Mouse (Mus musculus) limb, embryonic 14.5 days (tissue): Measurements from ENCODE around the gene Slc12a7. TPM values are rescaled to one million over a fixed set of nuclear protein-coding genes. Genes with fewer than 3 reads are reported as not detected.
A peak's percentile ranks its signal among the peaks of the same experiment; 100 is the strongest.

ENCODE experiments used
- ATAC-seq: fragments of 200-750 bp; cut with Nextera tagmentation; 2 replicates; pipeline ENCODE4 v1.8.0; 2017; ENCODE audit warnings: low read depth, moderate number of reproducible peaks, moderate TSS enrichment; ENCODE audit not compliant: low FRiP score
- DNase-seq: peaks from one replicate; pipeline ENCODE4 v3.0.0-alpha.2; 2015; ENCODE audit warnings: low spot score
- H3K27ac ChIP-seq: fragments of 300-500 bp; sonication (generic); replicated peaks from 2 replicates; pipeline ENCODE4 v1.5.1; 2014; ENCODE audit warnings: low read depth, mild to moderate bottlenecking, low read length, moderate library complexity, mixed read lengths
- H3K27me3 ChIP-seq: fragments of 300-500 bp; sonication (generic); 2 replicates; pipeline ENCODE4 v1.6.1; 2014; ENCODE audit warnings: low read length, mixed read lengths; ENCODE audit not compliant: control insufficient read depth, insufficient read depth
- H3K36me3 ChIP-seq: fragments of 300-500 bp; sonication (generic); 2 replicates; pipeline ENCODE4 v1.6.1; 2014; ENCODE audit warnings: mild to moderate bottlenecking, low read length, moderate library complexity, mixed read lengths; ENCODE audit not compliant: control insufficient read depth, insufficient read depth
- H3K4me1 ChIP-seq: fragments of 300-500 bp; sonication (generic); 2 replicates; pipeline ENCODE4 v1.6.1; 2014; ENCODE audit warnings: antibody characterized with exemption, low read length, mixed read lengths; ENCODE audit not compliant: control insufficient read depth, insufficient read depth
- H3K4me2 ChIP-seq: fragments of 300-500 bp; sonication (generic); replicated peaks from 2 replicates; pipeline ENCODE4 v1.6.1; 2014; ENCODE audit warnings: low read depth, mild to moderate bottlenecking, low read length, moderate library complexity; ENCODE audit not compliant: severe bottlenecking
- H3K4me3 ChIP-seq: fragments of 300-500 bp; sonication (generic); replicated peaks from 2 replicates; pipeline ENCODE4 v1.5.1; 2014; ENCODE audit warnings: low read length
- H3K9ac ChIP-seq: fragments of 300-500 bp; sonication (generic); 2 replicates; pipeline ENCODE4 v1.6.1; 2014; ENCODE audit warnings: mild to moderate bottlenecking, low read depth, low read length, moderate library complexity; ENCODE audit not compliant: severe bottlenecking
- H3K9me3 ChIP-seq: fragments of 300-500 bp; sonication (generic); 2 replicates; pipeline ENCODE4 v1.6.1; 2016; ENCODE audit warnings: low read length; ENCODE audit not compliant: control insufficient read depth
- POLR2A ChIP-seq: fragments of 200-500 bp; IDR thresholded peaks from 2 replicates; pipeline ENCODE4 v1.8.0; 2012; ENCODE audit warnings: inconsistent platforms, mild to moderate bottlenecking, moderate library complexity, borderline replicate concordance; ENCODE audit not compliant: insufficient read depth, insufficient read length; ENCODE audit errors: extremely low read depth
- WGBS: fragments of 180-500 bp; shearing (Covaris S2); extraction: QIAGEN DNeasy Blood & Tissue Kit; methylation state at CpG from one replicate; pipeline ENCODE4 v1.1.7; 2014; 5-methylcytosine and 5-hydroxymethylcytosine counted together
- polyA plus RNA-seq, 2 experiments: library from polyadenylated mRNA; depleted of rRNA in 1 of 2; stranded (reverse) in 1 of 2; unstranded in 1 of 2; fragments of >200 nt; fragmentation: Nextera tagmentation in 1 of 2; extraction: Ambion mirVana in 1 of 2; gene quantifications; 2 replicates each; pipeline versions ENCODE4 v1.2.1 to v1.2.3; 2012 to 2014

Slc12a7 gene
- polyA plus RNA-seq, 2 experiments = 16.5 to 32.8 TPM

DNA sequence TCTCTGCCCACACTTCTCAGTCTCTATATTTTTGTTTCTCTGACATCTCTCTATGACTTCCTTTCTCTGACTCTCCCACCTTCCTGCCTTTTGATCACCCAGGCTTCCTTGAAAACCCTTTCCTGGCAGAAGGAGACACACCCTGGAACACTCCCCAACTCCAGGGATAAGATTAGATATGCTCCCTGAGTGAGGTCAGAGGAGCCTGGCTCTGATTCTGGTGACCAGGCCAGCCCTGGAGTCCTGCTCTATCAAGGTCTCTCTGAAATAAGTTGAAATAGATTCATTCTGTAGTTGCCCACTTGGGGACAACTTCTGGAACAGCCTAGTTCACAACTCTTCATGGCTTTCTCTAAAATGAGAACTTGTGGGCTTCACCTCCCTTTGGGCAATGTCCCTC lies 4.3 kb upstream of the Slc12a7 start:
- no peaks in the 10 kb centered on the region for H3K9me3 ChIP-seq
- ATAC-seq (no peak), DNase-seq (no peak)
- H3K27me3 ChIP-seq = 0 out of 2 replicates have a peak, but pooled peaks cover 7% of the 10 kb centered on the region
- H3K4me1 ChIP-seq = peaks cover 8% of the 10 kb centered on the region
- H3K27ac ChIP-seq = no peak overlapping the region
- H3K9ac ChIP-seq = no peak overlapping the region
- no peak overlapping the region for H3K4me3 ChIP-seq
- TF ChIP-seq POLR2A = no peak
- no peaks in the 10 kb centered on the region for H3K36me3 ChIP-seq
- no peak overlapping the region for H3K4me2 ChIP-seq

GRCm38 (mm10) chr13:73730913-73731312 lies 2.0 kb upstream of the Slc12a7 start:
- H3K4me2 ChIP-seq = no peak overlapping the region
- no peak for TF ChIP-seq POLR2A
- H3K36me3 ChIP-seq = no peaks in the 10 kb centered on the region
- H3K4me1 ChIP-seq = peaks cover 8% of the 10 kb centered on the region
- H3K9ac ChIP-seq = no peak overlapping the region
- no peak for DNase-seq
- 62% methylated on average over 1 of the region's 1 CpGs for WGBS
- ATAC-seq = no peak
- no peak overlapping the region for H3K27ac ChIP-seq
- H3K4me3 ChIP-seq = no peak overlapping the region
- 0 out of 2 replicates have a peak, but pooled peaks cover 8% of the 10 kb centered on the region for H3K27me3 ChIP-seq
- no peaks in the 10 kb centered on the region for H3K9me3 ChIP-seq

- Histone ChIP-seq H3K36me3 (no peaks in the 10 kb centered on the region), H3K9me3 (no peaks in the 10 kb centered on the region), H3K4me1 (peaks cover 8% of the 10 kb centered on the region), H3K9ac (no peak overlapping the region), H3K27ac (no peak overlapping the region), H3K4me3 (peak overlapping the region; percentile 36), H3K4me2 (peak overlapping the region; percentile 71), H3K27me3 (0 out of 2 replicates have a peak, but pooled peaks cover 8% of the 10 kb centered on the region)
- DNase-seq (no peak), ATAC-seq (no peak)
- TF ChIP-seq POLR2A = no peak
- 67% methylated on average over 7 of the region's 7 CpGs for WGBS
Measured at GRCm38 (mm10) chr13:73732235-73732634, 659 bp upstream of the Slc12a7 start.

DNA sequence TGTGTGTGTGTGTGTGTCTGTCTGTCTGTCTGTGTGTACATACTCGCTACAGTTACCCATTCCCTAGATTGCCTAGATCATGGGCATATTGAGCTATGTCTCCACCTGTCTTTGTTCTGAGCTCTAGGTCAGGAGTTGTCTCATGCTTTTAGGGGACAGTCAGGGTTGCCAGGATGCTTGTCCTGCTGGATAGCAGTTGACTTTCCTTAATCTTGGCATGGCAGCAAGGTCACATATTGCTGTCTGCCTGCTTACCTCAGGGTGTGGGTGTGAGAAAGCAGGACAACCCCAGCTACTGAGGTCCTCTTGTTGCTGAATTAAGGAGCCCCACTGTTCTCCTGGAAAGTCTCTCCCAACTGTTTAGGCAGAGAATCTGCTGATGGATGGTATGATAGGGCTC lies 1.5 kb downstream of the Slc12a7 start:
- no peaks in the 10 kb centered on the region for H3K9me3 ChIP-seq
- 75% methylated on average over 1 of the region's 1 CpGs for WGBS

GRCm38 (mm10) chr13:73735270-73735669 lies 2.4 kb downstream of the Slc12a7 start:
- Histone ChIP-seq H3K4me1 (peaks cover 8% of the 10 kb centered on the region), H3K9ac (no peak overlapping the region), H3K27me3 (0 out of 2 replicates have a peak, but pooled peaks cover 8% of the 10 kb centered on the region), H3K27ac (no peak overlapping the region), H3K9me3 (no peaks in the 10 kb centered on the region), H3K4me2 (no peak overlapping the region), H3K4me3 (no peak overlapping the region), H3K36me3 (no peaks in the 10 kb centered on the region)
- DNase-seq (no peak), ATAC-seq (peak; percentile 49; the same call in 1 of the 2 replicates)
- no peak for TF ChIP-seq POLR2A
- WGBS = 54% methylated on average over 8 of the region's 8 CpGs

More for the DNA sequence above, 1.5 kb downstream of the Slc12a7 start:
- Histone ChIP-seq H3K4me3 (no peak overlapping the region), H3K36me3 (no peaks in the 10 kb centered on the region), H3K4me1 (peaks cover 8% of the 10 kb centered on the region), H3K4me2 (no peak overlapping the region), H3K9ac (no peak overlapping the region), H3K27me3 (0 out of 2 replicates have a peak, but pooled peaks cover 8% of the 10 kb centered on the region), H3K27ac (no peak overlapping the region)
- DNase-seq = no peak
- no peak for ATAC-seq
- no peak for TF ChIP-seq POLR2A

- WGBS = 81% methylated on average over 2 of the region's 2 CpGs
- H3K4me3 ChIP-seq = no peak overlapping the region
Measured at GRCm38 (mm10) chr13:73735928-73736327, 3.0 kb downstream of the Slc12a7 start.

More at GRCm38 (mm10) chr13:73735928-73736327, 3.0 kb downstream of the Slc12a7 start:
- H3K9ac ChIP-seq = no peak overlapping the region
- 0 out of 2 replicates have a peak, but pooled peaks cover 8% of the 10 kb centered on the region for H3K27me3 ChIP-seq
- H3K9me3 ChIP-seq = no peaks in the 10 kb centered on the region
- DNase-seq (no peak), ATAC-seq (no peak)
- no peaks in the 10 kb centered on the region for H3K36me3 ChIP-seq
- no peak overlapping the region for H3K27ac ChIP-seq
- no peak overlapping the region for H3K4me2 ChIP-seq
- no peak for TF ChIP-seq POLR2A
- H3K4me1 ChIP-seq = peaks cover 8% of the 10 kb centered on the region
